Mouse (Mus musculus) midbrain, embryonic 16.5 days (tissue): ENCODE results near the gene Drd2. TPM values are rescaled to one million over a fixed set of nuclear protein-coding genes. Genes with fewer than 3 reads are reported as not detected.
A peak's percentile ranks its signal among the peaks of the same experiment; 100 is the strongest.

Source experiments
- ATAC-seq: fragments of 200-750 bp; cut with Nextera tagmentation; 2 replicates; pipeline ENCODE4 v1.8.0; 2017; ENCODE audit warnings: moderate TSS enrichment
- H3K27ac ChIP-seq: fragments of 300-500 bp; sonication (generic); 2 replicates; pipeline ENCODE4 v1.5.1; 2014; ENCODE audit warnings: mild to moderate bottlenecking, low read length, mixed read lengths
- H3K27me3 ChIP-seq: fragments of 300-500 bp; sonication (generic); 2 replicates; pipeline ENCODE4 v1.6.1; 2014; ENCODE audit warnings: low read depth, low read length, mixed read lengths; ENCODE audit not compliant: control insufficient read depth, insufficient read depth
- H3K36me3 ChIP-seq: fragments of 300-500 bp; sonication (generic); 2 replicates; pipeline ENCODE4 v1.6.1; 2014; ENCODE audit warnings: mild to moderate bottlenecking, low read length, moderate library complexity, mixed read lengths; ENCODE audit not compliant: control insufficient read depth, insufficient read depth
- H3K4me1 ChIP-seq: fragments of 300-500 bp; sonication (generic); 2 replicates; pipeline ENCODE4 v1.6.1; 2014; ENCODE audit warnings: mild to moderate bottlenecking, low read length, mixed read lengths; ENCODE audit not compliant: control insufficient read depth, insufficient read depth
- H3K4me2 ChIP-seq: fragments of 300-500 bp; sonication (generic); 2 replicates; pipeline ENCODE4 v1.6.1; 2014; ENCODE audit warnings: mild to moderate bottlenecking, low read length, mixed read lengths
- H3K4me3 ChIP-seq: fragments of 300-500 bp; sonication (generic); 2 replicates; pipeline ENCODE4 v1.5.1; 2014; ENCODE audit warnings: low read depth, mild to moderate bottlenecking, low read length, moderate library complexity, mixed read lengths
- H3K9ac ChIP-seq: fragments of 300-500 bp; sonication (generic); 2 replicates; pipeline ENCODE4 v1.6.1; 2014; ENCODE audit warnings: low read depth, low read length, mixed read lengths
- H3K9me3 ChIP-seq: fragments of 300-500 bp; sonication (generic); replicated peaks from 2 replicates; pipeline ENCODE4 v1.6.1; 2014; ENCODE audit warnings: mild to moderate bottlenecking, low read length, mixed read lengths; ENCODE audit not compliant: control insufficient read depth, poor library complexity, severe bottlenecking
- WGBS: fragments of 180-500 bp; shearing (Covaris S2); extraction: QIAGEN DNeasy Blood & Tissue Kit; methylation state at CpG from one replicate; pipeline ENCODE4 v1.1.7; 2014; 5-methylcytosine and 5-hydroxymethylcytosine counted together
- polyA plus RNA-seq: library from polyadenylated mRNA; unstranded; fragments of >200 nt; fragmentation: Nextera tagmentation; extraction: Ambion mirVana; gene quantifications from 2 replicates; pipeline ENCODE4 v1.2.1, GENCODE M21; 2015

Drd2 gene
- polyA plus RNA-seq, 1 experiment from 2014 or later: 8.6 TPM

DNA sequence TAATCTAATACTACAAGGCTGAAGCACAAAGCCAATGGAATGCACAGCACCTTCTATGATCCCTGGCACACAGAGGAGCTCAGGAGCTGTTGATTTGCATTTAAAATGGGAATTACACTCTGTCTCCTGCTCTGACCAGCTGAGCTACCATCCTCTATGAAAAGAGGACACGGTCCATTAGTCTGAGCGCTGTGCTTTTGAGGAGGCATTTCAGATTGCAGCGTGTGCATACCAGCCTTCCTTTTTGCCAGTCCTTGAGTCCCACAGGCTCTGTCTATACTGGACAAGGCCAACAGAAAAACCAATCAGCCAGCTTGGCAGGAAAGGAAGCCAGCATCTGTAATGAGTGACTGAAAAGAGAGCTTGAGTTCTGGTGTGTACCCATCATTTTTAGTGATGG lies 43.6 kb downstream of the Drd2 start:
- no peaks in the 10 kb centered on the region for H3K9me3 ChIP-seq
- 0 out of 2 replicates have a peak, but pooled peaks have one; percentile 39 for ATAC-seq
- H3K27ac ChIP-seq: no peak overlapping the region
- H3K4me1 ChIP-seq: no peaks in the 10 kb centered on the region; the same call in 1 of the 2 replicates
- H3K9ac ChIP-seq: no peak overlapping the region
- H3K4me2 ChIP-seq: no peak overlapping the region
- H3K36me3 ChIP-seq: no peaks in the 10 kb centered on the region
- WGBS: 18% methylated on average over 3 of the region's 3 CpGs
- no peaks in the 10 kb centered on the region for H3K27me3 ChIP-seq
- H3K4me3 ChIP-seq: no peak overlapping the region

DNA sequence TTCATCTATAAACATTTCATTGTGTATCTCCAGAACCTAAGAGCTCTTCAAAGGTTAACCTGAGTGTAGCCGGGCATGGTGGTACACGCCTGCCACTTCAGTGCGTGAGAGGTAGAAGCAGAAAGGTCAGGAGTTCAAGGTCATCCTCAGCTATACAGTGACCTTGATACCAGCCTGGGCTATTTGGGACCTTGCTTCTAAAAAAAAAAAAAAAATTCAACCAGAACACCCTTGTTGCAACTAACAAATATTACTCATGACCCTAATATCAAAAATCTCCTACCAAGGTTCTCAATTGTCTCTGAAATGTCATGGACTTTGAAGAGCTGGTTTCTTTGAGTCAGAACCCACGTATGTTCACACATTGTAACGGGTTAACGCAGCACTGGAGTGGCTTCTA lies 44.4 kb downstream of the Drd2 start:
- H3K36me3 ChIP-seq: no peaks in the 10 kb centered on the region
- no peak overlapping the region for H3K9ac ChIP-seq
- no peak overlapping the region for H3K27ac ChIP-seq
- no peaks in the 10 kb centered on the region for H3K27me3 ChIP-seq
- 87% methylated on average over 6 of the region's 6 CpGs for WGBS
- H3K9me3 ChIP-seq: no peaks in the 10 kb centered on the region
- no peak overlapping the region for H3K4me3 ChIP-seq
- no peak overlapping the region for H3K4me2 ChIP-seq
- no peak for ATAC-seq
- H3K4me1 ChIP-seq: no peaks in the 10 kb centered on the region; the same call in 1 of the 2 replicates

DNA sequence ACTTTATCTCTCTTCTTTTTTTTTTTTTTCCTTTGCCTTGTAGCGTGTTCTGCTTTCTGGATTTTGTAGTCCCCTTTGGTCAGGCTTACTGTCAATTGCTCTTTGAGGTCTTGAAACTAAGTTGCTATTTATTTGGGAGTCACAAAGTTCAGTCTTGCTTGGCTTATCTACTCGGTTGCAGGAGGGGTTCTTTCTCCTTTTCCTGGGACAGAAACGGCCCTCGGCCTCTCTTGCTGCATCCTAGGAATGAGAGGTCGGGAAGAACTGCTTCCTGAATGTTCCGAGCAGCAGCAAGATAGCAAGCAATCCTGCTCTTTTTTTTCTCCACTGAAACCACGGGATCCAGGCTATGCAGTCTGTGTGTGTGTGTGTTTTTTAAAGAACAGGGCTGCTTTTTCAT lies 44.9 kb downstream of the Drd2 start:
- no peak overlapping the region for H3K27ac ChIP-seq
- ATAC-seq: no peak
- 52% methylated on average over 7 of the region's 7 CpGs for WGBS
- no peaks in the 10 kb centered on the region for H3K9me3 ChIP-seq
- no peak overlapping the region for H3K9ac ChIP-seq
- no peak overlapping the region for H3K4me3 ChIP-seq
- H3K36me3 ChIP-seq: no peaks in the 10 kb centered on the region
- H3K4me1 ChIP-seq: no peaks in the 10 kb centered on the region; the same call in 1 of the 2 replicates
- no peaks in the 10 kb centered on the region for H3K27me3 ChIP-seq
- no peak overlapping the region for H3K4me2 ChIP-seq

DNA sequence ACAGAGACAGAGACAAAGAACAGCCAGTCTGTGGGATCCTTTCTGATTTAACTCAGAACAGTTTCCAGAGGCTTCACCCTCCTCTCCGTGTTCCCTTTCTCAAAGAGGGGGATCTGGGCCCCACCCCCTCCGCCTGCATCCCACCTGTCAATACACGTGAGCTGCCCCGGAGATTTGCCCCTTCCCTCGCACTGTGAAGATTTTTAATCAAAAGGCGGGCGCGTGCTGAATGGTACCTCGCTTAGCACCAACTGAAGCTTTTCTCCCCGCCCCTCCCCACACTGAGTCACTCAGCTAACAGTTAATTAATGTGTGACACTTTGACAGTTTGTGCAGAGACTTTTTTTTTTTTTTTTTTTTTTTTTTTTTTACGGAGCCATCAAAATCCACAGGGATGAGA lies 45.7 kb downstream of the Drd2 start:
- no peaks in the 10 kb centered on the region for H3K9me3 ChIP-seq
- H3K4me3 ChIP-seq: no peak overlapping the region
- H3K27ac ChIP-seq: no peak overlapping the region
- peak overlapping the region; percentile 22 for H3K4me2 ChIP-seq
- no peak for ATAC-seq
- H3K36me3 ChIP-seq: no peaks in the 10 kb centered on the region
- H3K4me1 ChIP-seq: no peaks in the 10 kb centered on the region; the same call in 1 of the 2 replicates
- WGBS: 17% methylated on average over 11 of the region's 11 CpGs
- no peaks in the 10 kb centered on the region for H3K27me3 ChIP-seq
- H3K9ac ChIP-seq: 0 out of 2 replicates have a peak overlapping the region, but pooled peaks have one; percentile 28

DNA sequence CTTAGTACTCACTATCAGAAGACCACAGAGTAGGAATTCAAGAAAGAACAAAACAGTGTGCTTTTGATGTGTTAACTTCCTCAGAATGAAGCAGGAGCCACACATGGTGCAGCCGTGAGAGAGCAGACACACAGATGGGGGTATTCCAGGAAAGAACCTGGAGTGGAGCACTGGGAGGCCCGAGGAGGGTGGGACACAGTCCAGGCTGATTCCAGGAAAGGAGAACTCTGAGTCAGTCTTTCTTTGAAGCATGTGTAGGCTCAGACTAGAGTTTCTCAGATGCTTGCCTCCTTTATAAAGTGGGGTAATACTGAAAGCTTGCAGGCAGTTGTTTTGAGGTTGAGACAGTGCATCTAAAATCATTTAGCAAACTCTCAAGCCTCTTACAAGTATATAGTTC lies 51.8 kb downstream of the Drd2 start:
- H3K4me2 ChIP-seq: no peak overlapping the region
- no peak for ATAC-seq
- no peaks in the 10 kb centered on the region for H3K9me3 ChIP-seq
- H3K27ac ChIP-seq: no peak overlapping the region
- no peak overlapping the region for H3K4me3 ChIP-seq
- H3K27me3 ChIP-seq: no peaks in the 10 kb centered on the region
- H3K9ac ChIP-seq: no peak overlapping the region
- WGBS: 70% methylated on average over 2 of the region's 2 CpGs
- H3K36me3 ChIP-seq: no peaks in the 10 kb centered on the region
- no peaks in the 10 kb centered on the region for H3K4me1 ChIP-seq

DNA sequence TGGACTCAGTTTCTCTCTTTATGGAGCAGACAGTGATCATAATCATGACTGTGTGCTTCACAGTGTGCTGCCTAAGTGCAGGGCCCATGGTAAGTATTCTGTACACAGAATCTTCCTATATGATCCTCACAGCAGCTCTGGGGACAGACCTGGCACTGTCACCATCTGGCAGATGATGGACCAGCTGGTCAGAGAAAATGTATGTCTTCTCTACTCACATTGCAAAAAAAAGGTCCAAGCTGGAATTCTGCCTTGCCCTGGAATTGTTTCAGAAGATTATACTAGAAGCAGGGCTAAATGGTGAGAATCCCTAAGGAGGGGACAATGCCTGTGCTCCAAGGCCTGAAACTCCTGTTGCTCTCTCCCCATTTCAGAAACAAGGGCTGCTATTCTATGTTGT lies 55.6 kb downstream of the Drd2 start:
- H3K9ac ChIP-seq: no peak overlapping the region
- no peaks in the 10 kb centered on the region for H3K36me3 ChIP-seq
- H3K4me2 ChIP-seq: no peak overlapping the region
- no peak overlapping the region for H3K27ac ChIP-seq
- ATAC-seq: no peak
- H3K27me3 ChIP-seq: no peaks in the 10 kb centered on the region
- no peak overlapping the region for H3K4me3 ChIP-seq
- H3K9me3 ChIP-seq: no peaks in the 10 kb centered on the region
- H3K4me1 ChIP-seq: no peaks in the 10 kb centered on the region

DNA sequence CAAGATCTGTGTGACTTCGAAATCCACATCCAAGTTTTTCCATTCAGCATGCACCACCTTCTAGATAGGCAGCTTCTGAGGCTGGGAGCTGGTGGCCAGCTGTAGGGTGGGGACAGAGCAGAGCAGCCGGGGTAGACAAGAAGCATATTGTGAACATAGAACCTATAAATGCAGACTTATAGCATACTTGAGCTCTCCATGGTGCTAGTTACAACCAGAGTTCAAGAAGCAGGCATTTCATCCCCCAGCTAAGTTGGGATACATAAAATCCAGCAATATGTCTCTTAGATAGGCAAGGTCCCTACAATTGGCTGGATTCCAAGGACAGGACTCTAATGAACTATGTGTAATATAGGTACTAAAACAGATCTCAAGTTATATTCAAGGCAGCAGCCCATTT lies 63.3 kb downstream of the Drd2 start:
- 76% methylated on average over 2 of the region's 2 CpGs for WGBS
- Histone ChIP-seq H3K9me3 (no peaks in the 10 kb centered on the region), H3K9ac (no peak overlapping the region), H3K4me2 (no peak overlapping the region), H3K27ac (no peak overlapping the region), H3K4me3 (no peak overlapping the region), H3K4me1 (no peaks in the 10 kb centered on the region), H3K36me3 (0 out of 2 replicates have a peak, but pooled peaks cover 3% of the 10 kb centered on the region), H3K27me3 (no peaks in the 10 kb centered on the region)
- ATAC-seq: no peak

DNA sequence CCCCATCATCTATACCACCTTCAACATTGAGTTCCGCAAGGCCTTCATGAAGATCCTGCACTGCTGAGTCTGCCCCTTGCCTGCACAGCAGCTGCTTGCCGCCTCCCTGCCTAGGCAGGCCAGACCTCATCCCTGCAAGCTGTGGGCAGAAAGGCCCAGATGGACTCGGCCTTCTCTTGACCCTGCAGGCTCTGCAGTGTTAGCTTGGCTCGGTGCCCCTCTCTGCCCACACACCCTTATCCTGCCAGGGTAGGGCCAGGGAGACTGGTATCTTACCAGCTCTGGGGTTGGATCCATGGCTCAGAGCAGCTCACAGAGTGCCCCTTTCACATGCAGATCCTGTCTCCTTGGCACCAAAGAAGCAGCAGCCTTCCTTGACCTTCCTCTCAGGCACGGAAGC lies 66.6 kb downstream of the Drd2 start:
- no peaks in the 10 kb centered on the region for H3K27me3 ChIP-seq
- H3K36me3 ChIP-seq: 0 out of 2 replicates have a peak, but pooled peaks cover 2% of the 10 kb centered on the region
- no peak overlapping the region for H3K9ac ChIP-seq
- ATAC-seq: no peak
- H3K4me2 ChIP-seq: no peak overlapping the region
- no peaks in the 10 kb centered on the region for H3K9me3 ChIP-seq
- no peak overlapping the region for H3K4me3 ChIP-seq
- H3K4me1 ChIP-seq: no peaks in the 10 kb centered on the region
- 93% methylated on average over 5 of the region's 5 CpGs for WGBS
- H3K27ac ChIP-seq: no peak overlapping the region

DNA sequence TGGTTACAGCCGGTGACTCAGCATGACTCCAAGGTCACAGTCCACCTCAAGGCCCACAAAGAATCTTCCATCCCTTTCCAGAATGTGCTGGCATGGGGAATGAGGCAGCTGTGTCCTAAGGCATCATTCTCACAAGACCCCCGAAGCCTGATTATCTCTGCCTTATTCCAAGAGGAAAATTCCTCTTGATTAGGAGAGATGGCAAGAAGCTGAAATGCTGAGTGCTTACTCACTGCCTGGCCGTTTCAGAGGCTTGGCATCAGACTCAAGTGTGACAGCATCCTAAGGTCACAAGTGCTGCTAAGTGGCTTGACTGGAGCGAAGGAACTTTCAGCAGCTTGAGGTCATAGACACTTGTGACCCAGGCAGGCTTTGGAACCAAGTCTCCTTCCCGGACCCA lies 70.2 kb downstream of the Drd2 start:
- WGBS: 85% methylated on average over 5 of the region's 5 CpGs
- H3K9ac ChIP-seq: no peak overlapping the region

More for the DNA sequence above, 70.2 kb downstream of the Drd2 start:
- no peaks in the 10 kb centered on the region for H3K4me1 ChIP-seq
- no peak overlapping the region for H3K4me3 ChIP-seq
- no peak overlapping the region for H3K4me2 ChIP-seq
- no peaks in the 10 kb centered on the region for H3K9me3 ChIP-seq
- no peaks in the 10 kb centered on the region for H3K27me3 ChIP-seq
- no peaks in the 10 kb centered on the region for H3K36me3 ChIP-seq
- no peak for ATAC-seq
- H3K27ac ChIP-seq: no peak overlapping the region
